Comparison of ENCODE assay signal across 1 mouse cellular context in genomic region chr12:81863949-81864348, GRCm38 (mm10).
TF ChIP-seq lines count a peak whose summit lies in the region.

No protein-coding gene starts in this region.

TF ChIP-seq in CH12.LX, 34 proteins besides CTCF, POLR2A, EP300 and RAD21 (continued from another document):
- 0 out of 2 replicates have a peak, but pooled peaks have one; percentile 21 for TF ChIP-seq NELFE (IDR thresholded peaks at IDR 0.05; ENCODE audit: low read depth, low read length)
- no peak for TF ChIP-seq ELF1 (IDR thresholded peaks at IDR 0.05; ENCODE audit: low read depth, low read length)
- no peak for TF ChIP-seq JUN (IDR thresholded peaks at IDR 0.05; ENCODE audit: insufficient read depth, low read depth, low read length)
- TF ChIP-seq ZC3H11A (IDR thresholded peaks at IDR 0.05; ENCODE audit: low read depth, low read length): no peak
- TF ChIP-seq MXI1 (IDR thresholded peaks at IDR 0.05; ENCODE audit: low read depth, low read length): no peak; the same call in 1 of the 2 replicates
- TF ChIP-seq MEF2A (IDR thresholded peaks at IDR 0.05; ENCODE audit: borderline replicate concordance, low read depth, low read length): peak; percentile 50; the same call in 1 of the 2 replicates
- TF ChIP-seq MYC (IDR thresholded peaks at IDR 0.05; ENCODE audit: low read depth, low read length): no peak
- TF ChIP-seq KAT2A (IDR thresholded peaks at IDR 0.05; ENCODE audit: insufficient replicate concordance, low read length): no peak
- no peak for TF ChIP-seq JUND (conservative IDR thresholded peaks at IDR 0.05; ENCODE audit: low read depth, low read length)
- TF ChIP-seq MAX (IDR thresholded peaks at IDR 0.05; ENCODE audit: low read length): no peak
- TF ChIP-seq TBP (conservative IDR thresholded peaks at IDR 0.05; ENCODE audit: low read depth, low read length): no peak
- TF ChIP-seq PAX5 (IDR thresholded peaks at IDR 0.05; ENCODE audit: low read length): no peak
- TF ChIP-seq USF1 (IDR thresholded peaks at IDR 0.05; ENCODE audit: low read depth, low read length): no peak
- no peak for TF ChIP-seq E2F4 (IDR thresholded peaks at IDR 0.05; ENCODE audit: insufficient replicate concordance, low read depth, low read length)
- TF ChIP-seq ZNF384 (IDR thresholded peaks at IDR 0.05; ENCODE audit: low read depth, low read length): no peak
- 0 out of 2 replicates have a peak, but pooled peaks have one; percentile 17 for TF ChIP-seq CHD2 (IDR thresholded peaks at IDR 0.05; ENCODE audit: low read length)
- TF ChIP-seq MAFK (IDR thresholded peaks at IDR 0.05; ENCODE audit: insufficient replicate concordance, low read length): no peak
- peak; percentile 30; the same call in 1 of the 2 replicates for TF ChIP-seq IRF4 (IDR thresholded peaks at IDR 0.05; ENCODE audit: low read depth, low read length)
- peak; percentile 33; the same call in 1 of the 2 replicates for TF ChIP-seq SIN3A (IDR thresholded peaks at IDR 0.05; ENCODE audit: low read length)
- TF ChIP-seq GABPA (IDR thresholded peaks at IDR 0.05; ENCODE audit: insufficient replicate concordance, low read depth, low read length): no peak
- TF ChIP-seq CHD1 (IDR thresholded peaks at IDR 0.05; ENCODE audit: low read depth, low read length): no peak
- TF ChIP-seq BHLHE40 (IDR thresholded peaks at IDR 0.05; ENCODE audit: low read depth, low read length): 0 out of 2 replicates have a peak, but pooled peaks have one; percentile 15
- no peak for TF ChIP-seq UBTF (IDR thresholded peaks at IDR 0.05; ENCODE audit: low read depth, low read length)
- TF ChIP-seq TCF12 (IDR thresholded peaks at IDR 0.05; ENCODE audit: low read depth, low read length): peak; percentile 56; the same call in 1 of the 2 replicates
- TF ChIP-seq ZKSCAN1 (IDR thresholded peaks at IDR 0.05; ENCODE audit: borderline replicate concordance, low read depth, low read length): no peak
- no peak for TF ChIP-seq USF2 (conservative IDR thresholded peaks at IDR 0.05; ENCODE audit: low read depth, low read length)
- TF ChIP-seq ETS1 (conservative IDR thresholded peaks at IDR 0.05; ENCODE audit: low read depth, low read length): peak; percentile 56
- no peak for TF ChIP-seq MAZ (IDR thresholded peaks at IDR 0.05; ENCODE audit: low read depth, low read length)
- TF ChIP-seq NRF1 (IDR thresholded peaks at IDR 0.05; ENCODE audit: low read depth, low read length): no peak
